Mouse (Mus musculus): Measurements from ENCODE around the gene Pex5l. TPM values are rescaled to one million over a fixed set of nuclear protein-coding genes. Genes with fewer than 3 reads are reported as not detected.

Pex5l gene
- not detected for polyA plus RNA-seq (2017; shearing (Covaris generic))

GRCm38 (mm10) chr3:33142901-33143461 is at the start of gene Pex5l:
Pex5l (minus strand) TSS chr3:33143247.
- ATAC-seq: no peak

GRCm38 (mm10) chr3:33165186-33165585 is 22.1 kb upstream of the Pex5l start:
- ATAC-seq: no peak

GRCm38 (mm10) chr3:33163821-33164220 is 20.8 kb upstream of the Pex5l start:
- no peak for ATAC-seq

GRCm38 (mm10) chr3:33143592-33143991 is 545 bp upstream of the Pex5l start:
- no peak for ATAC-seq

GRCm38 (mm10) chr3:33142398-33142797 is 649 bp downstream of the Pex5l start:
- no peak for ATAC-seq

- no peak for ATAC-seq
Measured at GRCm38 (mm10) chr3:33129944-33130343, 13.1 kb downstream of the Pex5l start.

GRCm38 (mm10) chr3:33124796-33125195 is 18.3 kb downstream of the Pex5l start:
- ATAC-seq: no peak

- no peak for ATAC-seq
Measured at GRCm38 (mm10) chr3:33105785-33106184, 37.3 kb downstream of the Pex5l start.

GRCm38 (mm10) chr3:33103501-33103900 is 39.5 kb downstream of the Pex5l start:
- no peak for ATAC-seq

- ATAC-seq: no peak
Measured at GRCm38 (mm10) chr3:33098550-33099295, 44.3 kb downstream of the Pex5l start.

GRCm38 (mm10) chr3:33093646-33094045 is 49.4 kb downstream of the Pex5l start:
- ATAC-seq: no peak

- ATAC-seq: no peak
Measured at GRCm38 (mm10) chr3:33090001-33090400, 53.0 kb downstream of the Pex5l start.

GRCm38 (mm10) chr3:33089470-33089869 is 53.6 kb downstream of the Pex5l start:
- ATAC-seq: no peak

GRCm38 (mm10) chr3:33088276-33088675 is 54.8 kb downstream of the Pex5l start:
- no peak for ATAC-seq

- no peak for ATAC-seq
Measured at GRCm38 (mm10) chr3:33082806-33083338, 60.2 kb downstream of the Pex5l start.

GRCm38 (mm10) chr3:33081793-33082192 is 61.3 kb downstream of the Pex5l start:
- no peak for ATAC-seq

- ATAC-seq: no peak
Measured at GRCm38 (mm10) chr3:33079658-33080057, 63.4 kb downstream of the Pex5l start.

GRCm38 (mm10) chr3:33079171-33079570 is 63.9 kb downstream of the Pex5l start:
- no peak for ATAC-seq

GRCm38 (mm10) chr3:33075696-33076095 is 67.4 kb downstream of the Pex5l start:
- ATAC-seq: no peak

GRCm38 (mm10) chr3:33074266-33074981 is 68.6 kb downstream of the Pex5l start:
- ATAC-seq: no peak

GRCm38 (mm10) chr3:33073905-33074265 is 69.2 kb downstream of the Pex5l start:
- ATAC-seq: no peak

GRCm38 (mm10) chr3:33070771-33071170 is 72.3 kb downstream of the Pex5l start:
- ATAC-seq: no peak

- no peak for ATAC-seq
Measured at GRCm38 (mm10) chr3:33068146-33068545, 74.9 kb downstream of the Pex5l start.

- no peak for ATAC-seq
Measured at GRCm38 (mm10) chr3:33063590-33063989, 79.5 kb downstream of the Pex5l start.

Measured in activated CD4-positive, CD25-positive, alpha-beta regulatory T cell, adult 4 months (primary cell).